Mouse (Mus musculus) C2C12 (cell line): ENCODE measurements around the gene Arpc1a.

ENCODE experiments used
- CTCF ChIP-seq: IDR thresholded peaks from one replicate; pipeline ENCODE4 v1.5.1; 2011; ENCODE audit not compliant: control insufficient read depth, insufficient read depth, insufficient read length
- MYOD1 ChIP-seq: IDR thresholded peaks from one replicate; pipeline ENCODE4 v1.6.1; 2011; ENCODE audit warnings: low read depth; ENCODE audit not compliant: control insufficient read depth, insufficient read length
- USF1 ChIP-seq: IDR thresholded peaks from one replicate; pipeline ENCODE4 v1.6.1; 2011; ENCODE audit warnings: low read depth, mild to moderate bottlenecking, control low read depth, moderate library complexity

- TF ChIP-seq CTCF (no peak), USF1 (no peak), MYOD1 (no peak)
Measured at GRCm38 (mm10) chr5:145139571-145140519, 56.2 kb downstream of the Arpc1a start, which contains the start of the genes Pdap1 and Bud31.
